Mouse (Mus musculus): ENCODE data around the gene S100a8. TPM values are rescaled to one million over a fixed set of nuclear protein-coding genes. Genes with fewer than 3 reads are reported as not detected.

Gene S100a8
- polyA plus RNA-seq, 1 experiment from 2014 or later: 5.2 TPM

DNA sequence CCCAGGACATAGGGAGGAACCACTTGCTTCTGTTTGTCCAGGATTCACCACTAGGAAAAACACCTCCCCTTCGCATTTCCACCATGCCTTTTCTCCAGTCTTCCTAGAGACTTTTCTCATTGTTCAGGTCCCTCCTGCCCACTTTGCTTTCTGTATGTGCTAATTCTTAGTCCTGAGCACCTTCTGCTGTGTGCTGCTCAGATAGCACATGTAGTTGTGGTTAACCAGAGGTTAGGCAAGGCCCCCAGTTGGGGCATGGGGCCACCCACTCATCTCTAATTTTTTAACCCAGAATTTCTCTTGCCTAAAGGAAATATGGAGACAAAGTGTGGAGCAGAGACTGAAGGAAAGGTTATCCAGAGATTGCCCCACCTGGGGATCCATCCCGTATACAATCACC, 33.5 kb downstream of the S100a8 start:
- Histone ChIP-seq H3K27ac (ENCODE audit: low read depth, low read length) (no peak overlapping the region), H3K4me2 (no peak overlapping the region), H3K36me3 (ENCODE audit: control insufficient read depth, insufficient read depth, low read length) (no peaks in the 10 kb centered on the region), H3K27me3 (ENCODE audit: control insufficient read depth, insufficient read depth, low read length) (no peaks in the 10 kb centered on the region), H3K4me1 (ENCODE audit: control insufficient read depth, insufficient read depth, low read length) (no peaks in the 10 kb centered on the region), H3K4me3 (ENCODE audit: low read depth, low read length) (no peak overlapping the region), H3K9me3 (replicated peaks; ENCODE audit: control insufficient read depth, low read length) (no peaks in the 10 kb centered on the region), H3K9ac (ENCODE audit: low read depth, low read length) (no peak overlapping the region)
- no peak for ATAC-seq (replicated peaks; ENCODE audit: insufficient number of reproducible peaks, low FRiP score, low TSS enrichment)
- WGBS (ENCODE audit: insufficient replicate concordance): 73% methylated on average over 2 of the region's 2 CpGs

DNA sequence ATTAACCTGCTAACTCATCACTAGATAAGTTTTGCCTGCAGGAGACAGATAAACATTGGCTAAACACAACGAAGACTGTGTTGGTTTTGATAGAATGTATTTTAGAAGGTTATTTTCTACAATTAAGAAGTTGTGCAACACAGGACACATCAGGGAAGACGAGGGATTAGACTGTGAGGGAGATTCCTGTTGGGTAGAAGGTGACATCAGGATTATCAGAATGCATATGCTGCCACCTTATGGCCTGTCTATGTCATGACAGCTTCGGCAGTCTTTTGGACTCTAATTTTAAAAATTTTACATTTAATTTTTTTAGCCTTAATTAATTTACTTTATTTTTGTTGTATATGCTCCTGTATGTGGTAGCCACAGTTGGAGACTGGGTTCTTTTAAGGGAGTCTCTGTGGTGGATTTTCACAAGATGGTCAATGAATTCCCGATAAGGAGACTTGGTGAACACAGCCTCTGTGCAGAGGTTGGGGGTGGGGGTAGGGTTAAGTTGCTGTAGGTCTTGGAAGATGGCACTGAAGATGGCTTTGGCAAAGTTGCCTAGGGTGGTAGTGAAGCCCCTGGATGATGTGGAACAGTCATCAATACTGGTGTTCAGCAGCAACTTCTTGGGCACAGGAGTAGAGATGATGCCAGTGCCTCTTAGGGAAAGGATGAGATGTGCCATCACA, 39.9 kb downstream of the S100a8 start:
- ATAC-seq (replicated peaks; ENCODE audit: insufficient number of reproducible peaks, low FRiP score, low TSS enrichment): no peak
- H3K9ac ChIP-seq (ENCODE audit: low read depth, low read length): no peak overlapping the region
- H3K27ac ChIP-seq (ENCODE audit: low read depth, low read length): no peak overlapping the region

DNA sequence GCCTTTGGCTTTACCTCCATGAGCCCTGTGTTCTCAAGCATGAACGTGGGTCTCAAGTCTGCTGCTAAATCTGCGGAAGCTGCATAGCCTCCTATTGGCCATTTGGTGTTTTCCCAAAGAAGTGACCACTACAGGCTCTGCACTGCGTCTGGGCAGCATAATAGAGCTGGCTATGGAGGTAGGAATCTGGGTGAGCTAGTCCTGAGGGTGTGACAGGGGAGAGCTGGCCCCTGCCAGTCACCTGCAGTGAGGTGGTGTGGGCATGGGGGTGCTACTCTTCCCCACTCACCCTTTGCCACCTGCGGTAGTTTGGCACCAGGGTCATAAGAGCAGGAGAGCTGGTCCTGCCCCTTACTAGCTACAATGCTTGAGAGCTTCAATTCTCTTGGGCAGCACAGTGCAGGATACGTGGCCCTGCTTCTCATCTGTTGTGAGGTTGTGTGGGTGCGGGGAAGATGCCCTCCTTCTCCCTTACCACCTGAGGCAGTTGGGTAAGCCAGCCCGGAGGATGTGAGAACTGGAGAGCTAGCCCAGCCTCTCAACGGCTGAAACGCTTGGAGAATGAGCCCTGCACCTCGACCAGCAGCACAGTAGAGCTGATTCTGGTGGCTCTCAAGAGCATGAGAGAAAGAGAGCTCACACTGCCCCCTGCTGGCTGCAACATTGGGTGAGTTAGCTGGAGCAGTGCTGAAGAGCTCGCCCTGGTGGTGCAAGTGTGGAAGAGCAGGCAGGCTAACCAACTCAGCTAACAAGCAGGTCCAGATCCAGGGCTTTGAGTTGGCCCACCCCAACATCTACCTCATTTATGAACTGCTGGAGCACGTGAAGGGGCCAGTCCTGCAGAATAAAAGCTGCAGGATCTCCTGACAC, 41.0 kb downstream of the S100a8 start:
- H3K4me3 ChIP-seq (ENCODE audit: low read depth, low read length): no peak overlapping the region
- H3K27me3 ChIP-seq (ENCODE audit: control insufficient read depth, insufficient read depth, low read length): 0 out of 2 replicates have a peak, but pooled peaks cover 2% of the 10 kb centered on the region
- no peaks in the 10 kb centered on the region for H3K9me3 ChIP-seq (replicated peaks; ENCODE audit: control insufficient read depth, low read length)
- H3K4me2 ChIP-seq: no peak overlapping the region
- peak; percentile 26; the same call in 1 of the 2 replicates for ATAC-seq (replicated peaks; ENCODE audit: insufficient number of reproducible peaks, low FRiP score, low TSS enrichment)
- 40% methylated on average over 12 of the region's 12 CpGs for WGBS (ENCODE audit: insufficient replicate concordance)
- no peaks in the 10 kb centered on the region for H3K36me3 ChIP-seq (ENCODE audit: control insufficient read depth, insufficient read depth, low read length)
- no peaks in the 10 kb centered on the region for H3K4me1 ChIP-seq (ENCODE audit: control insufficient read depth, insufficient read depth, low read length)
- H3K9ac ChIP-seq (ENCODE audit: low read depth, low read length): no peak overlapping the region
- no peak overlapping the region for H3K27ac ChIP-seq (ENCODE audit: low read depth, low read length)

More for the DNA sequence above, 39.9 kb downstream of the S100a8 start:
- no peak overlapping the region for H3K4me2 ChIP-seq
- H3K27me3 ChIP-seq (ENCODE audit: control insufficient read depth, insufficient read depth, low read length): 0 out of 2 replicates have a peak, but pooled peaks cover 2% of the 10 kb centered on the region
- no peak overlapping the region for H3K4me3 ChIP-seq (ENCODE audit: low read depth, low read length)
- no peaks in the 10 kb centered on the region for H3K36me3 ChIP-seq (ENCODE audit: control insufficient read depth, insufficient read depth, low read length)
- H3K4me1 ChIP-seq (ENCODE audit: control insufficient read depth, insufficient read depth, low read length): no peaks in the 10 kb centered on the region
- H3K9me3 ChIP-seq (replicated peaks; ENCODE audit: control insufficient read depth, low read length): no peaks in the 10 kb centered on the region
- WGBS (ENCODE audit: insufficient replicate concordance): 22% methylated on average over 4 of the region's 4 CpGs

Other genes starting within 250 kb of the S100a8 start
- gene Ints3, start 235.4 kb upstream of the S100a8 start, polyA plus RNA-seq (2014; fragmentation: Nextera tagmentation; extraction: Ambion mirVana): 25.3 and 26.9 TPM in 2 replicates
- 5.3 and 8.1 TPM in 2 replicates for gene Npr1, start 203.1 kb upstream of the S100a8 start, polyA plus RNA-seq (2014; fragmentation: Nextera tagmentation; extraction: Ambion mirVana)
- gene Ilf2, start 192.9 kb upstream of the S100a8 start, polyA plus RNA-seq (2014; fragmentation: Nextera tagmentation; extraction: Ambion mirVana): 148 and 151 TPM in 2 replicates
- 76.0 TPM in 2 replicates for gene Snapin, start 177.9 kb upstream of the S100a8 start, polyA plus RNA-seq (2014; fragmentation: Nextera tagmentation; extraction: Ambion mirVana)
- gene Chtop, start 159.5 kb upstream of the S100a8 start, polyA plus RNA-seq (2014; fragmentation: Nextera tagmentation; extraction: Ambion mirVana): 70.3 and 73.9 TPM in 2 replicates
- gene S100a1, start 154.6 kb upstream of the S100a8 start, polyA plus RNA-seq (2014; fragmentation: Nextera tagmentation; extraction: Ambion mirVana): 137 and 138 TPM in 2 replicates
- 59.7 and 65.4 TPM in 2 replicates for gene S100a13, start 154.5 kb upstream of the S100a8 start, polyA plus RNA-seq (2014; fragmentation: Nextera tagmentation; extraction: Ambion mirVana)
- not detected in 2 replicates for gene S100a14, start 142.1 kb upstream of the S100a8 start, polyA plus RNA-seq (2014; fragmentation: Nextera tagmentation; extraction: Ambion mirVana)
- gene S100a16, start 131.7 kb upstream of the S100a8 start, polyA plus RNA-seq (2014; fragmentation: Nextera tagmentation; extraction: Ambion mirVana): 26.9 and 28.4 TPM in 2 replicates
- 0.24 TPM in 1 of 2 replicates, not detected in the other for gene S100a3, start 108.4 kb upstream of the S100a8 start, polyA plus RNA-seq (2014; fragmentation: Nextera tagmentation; extraction: Ambion mirVana)
- not detected in 2 replicates for gene S100a2, start 78.7 kb upstream of the S100a8 start, polyA plus RNA-seq (2014; fragmentation: Nextera tagmentation; extraction: Ambion mirVana)
- not detected in 2 replicates for gene Gm42674, start 67.1 kb upstream of the S100a8 start, polyA plus RNA-seq (2014; fragmentation: Nextera tagmentation; extraction: Ambion mirVana)
- 3.4 and 3.5 TPM in 2 replicates for gene S100a4, start 65.2 kb upstream of the S100a8 start, polyA plus RNA-seq (2014; fragmentation: Nextera tagmentation; extraction: Ambion mirVana)
- not detected in 2 replicates for gene S100a5, start 60.5 kb upstream of the S100a8 start, polyA plus RNA-seq (2014; fragmentation: Nextera tagmentation; extraction: Ambion mirVana)
- 43.6 and 44.5 TPM in 2 replicates for gene S100a6, start 56.1 kb upstream of the S100a8 start, polyA plus RNA-seq (2014; fragmentation: Nextera tagmentation; extraction: Ambion mirVana)
- not detected in 2 replicates for gene S100a7a, start 15.0 kb upstream of the S100a8 start, polyA plus RNA-seq (2014; fragmentation: Nextera tagmentation; extraction: Ambion mirVana)
- 1.3 and 6.2 TPM in 2 replicates for gene S100a9, start 26.7 kb downstream of the S100a8 start, polyA plus RNA-seq (2014; fragmentation: Nextera tagmentation; extraction: Ambion mirVana)
- not detected in 2 replicates for gene Pglyrp4, start 57.9 kb downstream of the S100a8 start, polyA plus RNA-seq (2014; fragmentation: Nextera tagmentation; extraction: Ambion mirVana)
- not detected in 2 replicates for gene Gm5849, start 108.9 kb downstream of the S100a8 start, polyA plus RNA-seq (2014; fragmentation: Nextera tagmentation; extraction: Ambion mirVana)